Mouse (Mus musculus): ENCODE measurements around the gene Galnt18.

Galnt18 gene

GRCm38 (mm10) chr7:111563316-111564110 lies 216.3 kb downstream of the Galnt18 start:
- DNase-seq (ENCODE audit: low spot score in 2 of 2): no peak

DNA sequence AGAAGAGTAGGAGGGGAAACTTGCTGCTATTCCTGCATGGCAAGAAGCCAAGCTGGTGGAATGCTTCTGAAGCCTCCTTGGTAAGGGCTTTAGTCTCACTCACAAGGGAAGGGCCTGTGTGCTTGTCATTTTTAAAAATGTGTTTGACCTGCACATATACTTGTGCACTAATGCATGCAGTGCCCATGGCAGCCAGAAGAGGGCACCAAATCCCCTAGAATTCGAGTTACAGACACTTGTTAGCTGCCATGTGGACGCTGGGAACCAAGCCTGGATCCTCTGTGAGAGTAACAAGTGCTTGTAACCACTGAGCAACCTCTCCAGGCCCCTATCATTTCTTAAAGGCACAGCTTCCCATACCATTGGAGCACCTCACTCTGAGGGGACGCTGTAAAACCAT lies 219.7 kb downstream of the Galnt18 start:
- peak in 1 of 2 experiments; percentile 3 for DNase-seq (ENCODE audit: low spot score in 2 of 2)

DNA sequence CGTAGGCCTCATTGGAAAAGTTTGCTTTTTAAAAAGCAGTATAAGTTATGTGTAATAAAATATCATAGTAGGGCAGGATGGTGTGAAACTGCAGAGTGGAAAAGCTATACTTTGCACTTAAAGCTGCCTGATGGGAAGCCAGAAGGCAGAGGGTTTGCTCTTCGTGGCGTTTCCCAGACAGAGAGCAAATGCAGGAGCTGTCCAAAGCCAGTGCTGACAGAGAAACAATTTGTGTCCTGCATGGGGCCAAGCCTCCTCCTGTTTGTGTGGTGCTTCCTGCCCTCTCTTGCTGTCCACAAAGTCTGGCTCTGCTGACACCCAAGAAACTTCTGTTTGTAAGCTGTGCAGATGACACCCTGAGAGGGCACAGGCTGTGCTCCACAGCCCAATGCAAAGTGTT lies 220.8 kb downstream of the Galnt18 start:
- no peak for DNase-seq (ENCODE audit: low spot score in 2 of 2)

DNA sequence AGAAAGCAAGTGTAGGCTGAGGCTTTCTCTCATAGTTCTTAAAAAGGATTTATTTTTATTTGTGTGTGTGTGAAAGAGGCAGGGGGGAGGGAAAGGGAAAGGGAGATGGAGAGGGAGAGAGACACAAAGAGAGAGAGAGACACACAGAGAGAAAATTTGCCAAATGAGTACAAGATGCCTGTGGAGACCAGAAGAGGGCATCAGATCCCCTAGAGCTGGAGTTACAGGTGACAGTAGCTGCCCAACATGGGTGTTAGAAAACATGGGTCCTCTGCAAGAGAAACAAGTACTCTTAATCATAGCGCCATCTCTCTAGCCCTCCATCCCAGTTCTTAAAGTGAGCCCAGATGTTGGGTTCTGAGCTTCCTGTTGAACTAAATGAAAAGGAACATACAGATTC lies 228.8 kb downstream of the Galnt18 start:
- no peak for DNase-seq (ENCODE audit: low spot score in 2 of 2)

DNA sequence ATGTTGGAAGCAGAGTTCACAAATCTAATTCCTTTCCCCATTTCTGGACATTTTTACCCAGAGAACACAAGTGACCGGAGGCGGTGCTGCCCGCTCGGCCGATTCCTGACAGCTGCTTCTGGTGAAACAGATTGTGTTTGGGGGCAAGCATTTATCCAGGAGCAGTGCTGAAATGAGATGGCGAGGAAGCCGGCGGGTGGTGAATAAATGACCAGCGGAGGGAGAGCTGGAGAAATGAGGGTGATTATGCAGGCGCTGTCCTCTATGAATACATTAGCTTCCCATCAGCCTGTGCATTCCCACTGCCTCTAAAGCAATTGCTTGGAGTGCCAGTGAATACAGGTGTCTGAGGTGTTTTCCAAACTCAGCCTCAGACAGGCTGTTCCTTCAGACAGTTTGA lies 232.7 kb downstream of the Galnt18 start:
- no peak for DNase-seq (ENCODE audit: low spot score in 2 of 2)

GRCm38 (mm10) chr7:111545614-111546013 lies 234.2 kb downstream of the Galnt18 start:
- DNase-seq (ENCODE audit: low spot score in 2 of 2): no peak

GRCm38 (mm10) chr7:111537946-111538345 lies 241.8 kb downstream of the Galnt18 start:
- DNase-seq (ENCODE audit: low spot score in 2 of 2): no peak

GRCm38 (mm10) chr7:111534826-111535405 lies 244.9 kb downstream of the Galnt18 start:
- DNase-seq (ENCODE audit: low spot score in 2 of 2): no peak

DNA sequence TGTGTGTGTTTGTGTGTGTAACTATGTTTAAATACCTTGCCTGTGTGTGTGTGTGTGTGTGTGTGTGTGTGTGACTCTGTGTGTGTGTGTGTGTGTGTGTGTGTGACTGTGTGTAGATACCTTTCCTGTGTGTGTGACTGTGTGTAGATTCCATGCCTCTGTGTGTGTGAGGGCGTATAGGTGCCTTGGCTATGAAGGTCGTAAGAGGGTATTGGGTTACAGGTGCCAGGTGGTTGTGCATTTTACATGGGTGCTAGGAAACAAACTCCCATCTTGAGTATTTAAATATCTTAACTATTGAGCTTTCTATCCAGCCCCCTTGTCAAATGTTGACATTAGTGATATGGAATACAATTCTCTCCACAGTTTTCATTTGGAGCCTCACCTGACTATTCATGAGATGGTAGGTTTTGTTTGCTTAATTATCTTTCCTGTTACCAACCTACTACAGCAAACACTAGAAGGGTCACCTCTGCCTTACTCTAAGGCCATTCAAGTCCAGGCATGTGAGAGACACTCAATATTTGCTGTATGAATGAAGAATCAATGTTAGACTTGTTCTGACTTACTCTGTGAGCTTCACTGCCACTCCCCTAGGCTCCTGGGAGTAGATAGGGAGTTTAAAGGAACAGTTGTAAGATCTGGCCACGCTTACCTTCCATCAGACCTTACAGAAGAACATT lies 250.7 kb downstream of the Galnt18 start:
- no peak for DNase-seq (ENCODE audit: low spot score in 2 of 2)

GRCm38 (mm10) chr7:111528462-111528861 lies 251.3 kb downstream of the Galnt18 start:
- no peak for DNase-seq (ENCODE audit: low spot score in 2 of 2)

DNA sequence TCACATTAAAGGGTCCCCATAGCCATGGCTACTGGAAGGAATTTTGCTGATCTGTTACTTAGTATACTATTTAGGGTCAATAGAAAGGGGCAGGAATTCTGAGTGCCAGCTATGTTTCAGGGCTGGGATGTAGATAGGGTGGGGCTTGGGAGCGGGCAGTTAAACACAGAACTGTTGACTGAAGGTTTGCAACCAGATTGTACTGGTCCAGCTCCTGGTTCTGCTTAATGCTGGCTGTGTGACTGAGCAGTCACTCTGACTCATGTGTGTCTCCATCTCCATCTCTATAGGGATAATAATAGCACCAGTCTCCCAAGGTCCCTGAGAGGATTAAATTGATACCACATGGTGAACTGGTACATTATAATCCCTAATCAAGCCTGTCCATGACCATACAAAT lies 258.9 kb downstream of the Galnt18 start:
- DNase-seq (ENCODE audit: low spot score in 2 of 2): no peak

DNA sequence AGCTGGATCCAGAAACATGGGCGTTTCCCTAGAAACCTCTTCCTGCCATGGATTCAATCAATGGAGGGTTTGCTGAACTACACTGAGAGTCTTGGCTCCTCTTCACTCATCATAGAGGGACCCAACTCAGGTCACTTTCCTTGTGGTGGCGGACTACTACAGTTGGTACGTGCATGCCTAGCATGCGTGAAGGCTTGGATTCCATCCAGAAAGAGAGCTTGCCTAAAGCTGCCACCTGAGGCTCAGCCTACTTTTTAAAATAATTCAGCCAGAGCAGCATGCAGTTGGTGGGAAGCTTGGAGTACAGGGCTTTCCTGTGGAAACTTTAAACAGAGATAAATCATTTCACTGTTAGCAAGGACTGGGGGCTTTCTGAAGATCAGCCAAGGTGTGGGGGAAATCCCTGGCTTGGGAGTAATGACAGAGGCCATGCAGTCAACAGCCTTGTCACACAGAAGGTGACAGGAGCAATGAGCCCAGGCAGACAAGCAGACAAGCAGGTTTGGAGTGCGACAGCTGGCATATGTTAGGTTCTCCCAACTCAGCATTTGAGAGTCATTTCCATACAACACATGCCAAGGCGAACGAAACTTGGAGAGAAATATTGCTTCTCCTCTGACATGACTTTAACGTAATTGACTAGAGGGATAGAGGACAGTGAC lies 261.1 kb downstream of the Galnt18 start:
- DNase-seq (ENCODE audit: low spot score in 2 of 2): no peak

GRCm38 (mm10) chr7:111516882-111517281 lies 262.9 kb downstream of the Galnt18 start:
- no peak for DNase-seq (ENCODE audit: low spot score in 2 of 2)

DNA sequence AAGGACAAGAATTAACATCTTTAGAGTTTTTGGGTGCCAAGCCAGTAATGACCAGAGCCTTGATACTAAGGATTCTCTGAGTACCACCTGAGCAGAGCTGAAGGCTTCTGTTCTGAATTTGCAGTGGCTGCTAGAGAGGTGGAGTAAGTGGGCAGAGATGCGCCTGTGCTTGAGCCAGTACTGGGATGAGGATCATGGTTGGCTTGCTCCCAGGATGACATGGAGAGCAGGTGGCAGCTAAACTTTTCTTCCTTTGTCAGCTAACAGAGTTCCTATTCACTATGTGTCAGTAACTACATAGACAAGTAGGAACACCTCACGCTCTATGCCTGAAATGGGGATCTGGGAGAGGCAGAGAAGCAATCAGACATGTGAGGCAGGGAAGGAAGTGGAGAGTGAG lies 264.3 kb downstream of the Galnt18 start:
- no peak for DNase-seq (ENCODE audit: low spot score in 2 of 2)

GRCm38 (mm10) chr7:111509167-111509854 lies 270.5 kb downstream of the Galnt18 start:
- no peak for DNase-seq (ENCODE audit: low spot score in 2 of 2)

DNA sequence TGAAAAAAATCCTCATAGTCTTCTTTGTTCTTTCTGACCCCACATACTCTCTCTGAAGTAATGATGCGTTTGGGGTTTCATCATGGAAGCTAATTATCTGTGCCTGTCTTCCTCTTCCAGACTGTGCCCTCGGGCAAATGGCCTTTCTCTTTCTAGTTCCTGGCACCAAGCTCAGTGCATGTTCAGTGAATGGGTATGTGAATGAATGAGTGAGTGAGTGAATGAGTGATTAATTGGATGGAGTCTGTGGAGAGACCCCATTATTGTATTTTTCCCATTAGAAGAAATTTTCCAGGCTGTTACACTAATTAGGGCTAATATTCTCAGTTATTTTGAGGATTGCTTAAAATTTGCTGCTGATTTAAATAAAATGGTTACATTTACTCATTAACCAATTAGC lies 279.2 kb downstream of the Galnt18 start:
- DNase-seq (ENCODE audit: low spot score in 2 of 2): no peak

DNA sequence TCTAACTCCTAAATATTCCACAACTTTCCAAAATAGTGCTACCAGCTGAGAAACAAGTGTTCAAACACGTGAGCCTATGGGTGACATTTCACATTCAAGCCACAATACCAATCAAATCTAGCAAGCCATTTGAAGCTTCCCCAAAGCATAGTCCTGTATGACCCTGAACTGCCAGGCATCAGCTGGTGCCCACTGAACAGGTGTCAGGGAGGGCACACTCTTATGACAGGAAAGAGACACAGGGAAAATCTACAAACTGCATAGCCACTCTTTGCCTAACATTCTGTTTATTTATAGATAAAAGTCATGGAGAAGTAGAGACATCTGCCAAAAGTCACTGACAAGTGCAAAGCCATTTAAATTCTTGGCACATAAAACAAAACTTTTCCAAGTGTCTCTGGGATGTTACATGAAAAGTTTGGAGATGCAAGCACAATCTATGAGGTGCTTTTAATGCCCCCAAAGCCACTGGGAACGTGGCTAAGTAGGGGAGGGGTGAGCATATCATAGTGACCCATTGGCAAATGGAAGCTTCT lies 280.5 kb downstream of the Galnt18 start:
- DNase-seq (ENCODE audit: low spot score in 2 of 2): no peak

GRCm38 (mm10) chr7:111497191-111497590 lies 282.6 kb downstream of the Galnt18 start:
- DNase-seq (ENCODE audit: low spot score in 2 of 2): no peak

DNA sequence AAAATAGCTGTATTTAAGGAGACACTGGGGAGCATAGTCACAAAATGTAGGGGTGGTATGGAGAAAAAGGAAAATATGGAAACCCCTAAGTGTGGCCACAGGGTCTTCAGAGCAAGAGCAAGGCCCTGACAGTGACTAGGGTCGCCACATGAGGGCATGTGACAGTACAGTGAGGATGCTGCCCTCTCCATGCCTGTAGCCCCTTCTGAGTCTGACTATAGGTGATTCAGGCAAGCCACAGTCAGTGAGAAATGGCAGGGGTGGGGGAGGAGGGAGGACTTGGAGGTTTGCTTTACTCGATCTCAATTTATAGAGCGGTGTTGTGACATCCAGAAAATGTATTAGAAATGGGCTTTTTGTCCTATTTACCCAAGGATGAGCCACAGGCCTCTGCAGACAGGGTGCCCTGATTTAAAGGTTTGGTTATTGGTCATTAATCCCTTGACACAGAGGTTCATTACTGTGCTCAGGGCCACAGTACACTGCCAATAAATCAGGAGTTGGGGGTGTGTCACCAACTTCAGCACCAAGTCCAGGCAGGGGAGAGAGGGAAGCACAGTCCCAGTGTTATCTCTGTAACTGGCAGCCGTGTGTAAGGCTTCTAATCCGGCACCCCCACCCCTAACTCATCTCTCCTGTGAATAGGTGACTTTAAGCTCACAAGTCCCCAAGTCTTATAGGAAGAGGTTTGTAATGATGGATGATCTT lies 287.4 kb downstream of the Galnt18 start:
- no peak for DNase-seq (ENCODE audit: low spot score in 2 of 2)

DNA sequence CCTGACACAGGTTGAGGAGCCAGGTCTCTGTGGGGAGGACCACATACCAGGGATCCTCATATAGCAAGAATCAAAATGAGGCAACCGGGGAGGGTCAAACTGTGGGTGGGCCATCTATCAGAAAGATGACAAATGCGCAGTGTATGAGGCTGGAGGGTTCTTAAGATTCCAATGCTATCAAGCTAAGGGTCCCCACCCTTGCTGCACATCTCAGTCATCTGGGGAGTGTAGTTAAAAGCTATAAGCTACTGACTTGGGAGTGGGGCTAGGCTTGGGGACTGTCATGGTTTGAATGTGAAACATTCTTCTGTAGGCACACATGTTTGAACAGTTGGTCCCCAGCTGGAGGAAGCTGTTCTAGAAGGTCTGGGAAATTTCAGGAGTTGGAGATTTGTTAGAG lies 288.2 kb downstream of the Galnt18 start:
- no peak for DNase-seq (ENCODE audit: low spot score in 2 of 2)

- no peak for DNase-seq (ENCODE audit: low spot score in 2 of 2)
Measured at GRCm38 (mm10) chr7:111486811-111487333, 292.9 kb downstream of the Galnt18 start.

Data from thymus, postnatal 10 days (tissue).